Mouse (Mus musculus) stomach, embryonic 14.5 days (tissue): ENCODE data around the gene Fosl1. TPM values are rescaled to one million over a fixed set of nuclear protein-coding genes. Genes with fewer than 3 reads are reported as not detected.
A peak's percentile ranks its signal among the peaks of the same experiment; 100 is the strongest.
"Not testable (repeated sequence)": the region's sequence is repeated elsewhere in the genome, so short reads cannot be mapped to it uniquely, and the experiment has no call there.

Experiments used
- ATAC-seq: fragments of 200-750 bp; cut with Nextera tagmentation; 2 replicates; pipeline ENCODE4 v1.8.0; 2017; ENCODE audit warnings: low read depth, moderate TSS enrichment; ENCODE audit not compliant: insufficient number of reproducible peaks, insufficient read depth, low FRiP score
- H3K27ac ChIP-seq: fragments of 300-500 bp; sonication (generic); 2 replicates; pipeline ENCODE4 v1.5.1; 2014; ENCODE audit warnings: mild to moderate bottlenecking, low read length, moderate library complexity, mixed read lengths
- H3K27me3 ChIP-seq: fragments of 300-500 bp; sonication (generic); 2 replicates; pipeline ENCODE4 v1.6.1; 2014; ENCODE audit warnings: low read length, control low read depth, mixed read lengths; ENCODE audit not compliant: control insufficient read depth, insufficient read depth
- H3K36me3 ChIP-seq: fragments of 300-500 bp; sonication (generic); 2 replicates; pipeline ENCODE4 v1.6.1; 2014; ENCODE audit warnings: mild to moderate bottlenecking, control low read depth, low read length, moderate library complexity, mixed read lengths; ENCODE audit not compliant: control insufficient read depth, insufficient read depth
- H3K4me1 ChIP-seq: fragments of 300-500 bp; sonication (generic); 2 replicates; pipeline ENCODE4 v1.6.1; 2014; ENCODE audit warnings: low read length, control low read depth, mixed read lengths; ENCODE audit not compliant: control insufficient read depth, insufficient read depth
- H3K4me2 ChIP-seq: fragments of 300-500 bp; sonication (generic); replicated peaks from 2 replicates; pipeline ENCODE4 v1.6.1; 2014; ENCODE audit warnings: low read depth, low read length, control low read depth
- H3K4me3 ChIP-seq: fragments of 300-500 bp; sonication (generic); 2 replicates; pipeline ENCODE4 v1.5.1; 2014; ENCODE audit warnings: low read depth, low read length, control low read depth
- H3K9ac ChIP-seq: fragments of 300-500 bp; sonication (generic); replicated peaks from 2 replicates; pipeline ENCODE4 v1.6.1; 2014; ENCODE audit warnings: low read depth, mild to moderate bottlenecking, control low read depth, low read length, moderate library complexity, mixed read lengths
- H3K9me3 ChIP-seq: fragments of 300-500 bp; sonication (generic); 2 replicates; pipeline ENCODE4 v1.6.1; 2016; ENCODE audit warnings: low read depth, low read length, control low read depth; ENCODE audit not compliant: control insufficient read depth
- WGBS: fragments of 180-500 bp; shearing (Covaris S2); extraction: QIAGEN DNeasy Blood & Tissue Kit; methylation state at CpG from one replicate; pipeline ENCODE4 v1.1.7; 2014; 5-methylcytosine and 5-hydroxymethylcytosine counted together
- polyA plus RNA-seq: library from polyadenylated mRNA; unstranded; fragments of >200 nt; fragmentation: Nextera tagmentation; extraction: Ambion mirVana; gene quantifications from 2 replicates; pipeline ENCODE4 v1.2.1, GENCODE M21; 2014

Fosl1 gene
- polyA plus RNA-seq, 1 experiment from 2014 or later, result not detected

GRCm38 (mm10) chr19:5490898-5491708 lies 43.8 kb downstream of the Fosl1 start:
- Histone ChIP-seq H3K4me1 (peaks cover 20% of the 10 kb centered on the region), H3K36me3 (peaks cover 33% of the 10 kb centered on the region), H3K27me3 (no peaks in the 10 kb centered on the region), H3K27ac (peak overlapping the region; percentile 99), H3K4me3 (peak overlapping the region; percentile 99), H3K9ac (peak overlapping the region; percentile 97), H3K4me2 (peak overlapping the region; percentile 61), H3K9me3 (no peaks in the 10 kb centered on the region)
- under 1% methylated on average over 59 of the region's 59 CpGs for WGBS
- no peak for ATAC-seq

- no peak for ATAC-seq
- no peak overlapping the region for H3K4me2 ChIP-seq
Observed at GRCm38 (mm10) chr19:5492641-5493040, 45.3 kb downstream of the Fosl1 start.

GRCm38 (mm10) chr19:5493301-5493721 lies 46.0 kb downstream of the Fosl1 start:
- H3K4me3 ChIP-seq, H3K27ac ChIP-seq, H3K9me3 ChIP-seq, H3K27me3 ChIP-seq, H3K4me2 ChIP-seq, H3K9ac ChIP-seq, ATAC-seq: not testable (repeated sequence)
- Histone ChIP-seq H3K36me3 (peaks cover 41% of the 10 kb centered on the region), H3K4me1 (0 out of 2 replicates have a peak, but pooled peaks cover 11% of the 10 kb centered on the region)
- 75% methylated on average over 9 of the region's 9 CpGs for whole genome bisulfite sequencing

More at GRCm38 (mm10) chr19:5492641-5493040, 45.3 kb downstream of the Fosl1 start:
- Histone ChIP-seq H3K36me3 (peaks cover 41% of the 10 kb centered on the region), H3K9me3 (no peaks in the 10 kb centered on the region), H3K27me3 (no peaks in the 10 kb centered on the region), H3K4me1 (0 out of 2 replicates have a peak, but pooled peaks cover 11% of the 10 kb centered on the region), H3K9ac (no peak overlapping the region), H3K27ac (no peak overlapping the region), H3K4me3 (no peak overlapping the region)
- 84% methylated on average over 4 of the region's 4 CpGs for WGBS

GRCm38 (mm10) chr19:5494314-5494713 lies 47.0 kb downstream of the Fosl1 start:
- no peak overlapping the region for H3K27ac ChIP-seq
- no peak overlapping the region for H3K4me3 ChIP-seq
- WGBS, result 82% methylated on average over 3 of the region's 3 CpGs

GRCm38 (mm10) chr19:5495353-5496051 lies 48.2 kb downstream of the Fosl1 start:
- Histone ChIP-seq H3K4me3 (no peak overlapping the region), H3K4me2 (no peak overlapping the region), H3K4me1 (0 out of 2 replicates have a peak, but pooled peaks cover 2% of the 10 kb centered on the region), H3K27me3 (no peaks in the 10 kb centered on the region), H3K36me3 (peaks cover 41% of the 10 kb centered on the region), H3K9me3 (no peaks in the 10 kb centered on the region), H3K9ac (no peak overlapping the region), H3K27ac (no peak overlapping the region)
- ATAC-seq, result no peak
- WGBS, result 74% methylated on average over 12 of the region's 12 CpGs

More at GRCm38 (mm10) chr19:5494314-5494713, 47.0 kb downstream of the Fosl1 start:
- Histone ChIP-seq H3K4me2 (no peak overlapping the region), H3K4me1 (0 out of 2 replicates have a peak, but pooled peaks cover 6% of the 10 kb centered on the region), H3K36me3 (peaks cover 41% of the 10 kb centered on the region), H3K9me3 (no peaks in the 10 kb centered on the region), H3K27me3 (no peaks in the 10 kb centered on the region), H3K9ac (no peak overlapping the region)
- ATAC-seq, result no peak

GRCm38 (mm10) chr19:5496052-5496370 lies 48.7 kb downstream of the Fosl1 start:
- no peak for ATAC-seq
- Histone ChIP-seq H3K9ac (no peak overlapping the region), H3K27ac (no peak overlapping the region), H3K4me1 (0 out of 2 replicates have a peak, but pooled peaks cover 2% of the 10 kb centered on the region), H3K27me3 (no peaks in the 10 kb centered on the region), H3K4me2 (no peak overlapping the region), H3K9me3 (no peaks in the 10 kb centered on the region), H3K4me3 (no peak overlapping the region), H3K36me3 (peaks cover 41% of the 10 kb centered on the region)
- WGBS, result 85% methylated on average over 16 of the region's 16 CpGs

GRCm38 (mm10) chr19:5500330-5500875 lies 53.1 kb downstream of the Fosl1 start:
- Histone ChIP-seq H3K4me1 (no peaks in the 10 kb centered on the region), H3K9ac (no peak overlapping the region), H3K36me3 (peaks cover 16% of the 10 kb centered on the region), H3K4me2 (no peak overlapping the region), H3K9me3 (no peaks in the 10 kb centered on the region), H3K27ac (no peak overlapping the region), H3K4me3 (no peak overlapping the region), H3K27me3 (no peaks in the 10 kb centered on the region)
- WGBS, result 84% methylated on average over 2 of the region's 2 CpGs
- ATAC-seq, result no peak

- H3K27ac ChIP-seq, result no peak within 1 kb of the TSS
- H3K9ac ChIP-seq, result no peak within 1 kb of the TSS
- WGBS, result 62% methylated on average over 17 of the region's 17 CpGs
- no peaks in the 10 kb centered on the region for H3K36me3 ChIP-seq
- H3K4me1 ChIP-seq, result no peaks in the 10 kb centered on the region
- H3K4me3 ChIP-seq, result no peak within 1 kb of the TSS
- H3K9me3 ChIP-seq, result no peaks in the 10 kb centered on the region
- no peak for ATAC-seq
- H3K4me2 ChIP-seq, result no peak within 1 kb of the TSS
- no peaks in the 10 kb centered on the region for H3K27me3 ChIP-seq
Observed at GRCm38 (mm10) chr19:5503687-5504086, 56.3 kb downstream of the Fosl1 start, which contains the start of gene 1700020D05Rik. Gene 1700020D05Rik, minus strand, starts transcription at chr19:5503787.
